Comparison of ENCODE assay signal across 9 mouse cellular contexts in the genomic region with DNA sequence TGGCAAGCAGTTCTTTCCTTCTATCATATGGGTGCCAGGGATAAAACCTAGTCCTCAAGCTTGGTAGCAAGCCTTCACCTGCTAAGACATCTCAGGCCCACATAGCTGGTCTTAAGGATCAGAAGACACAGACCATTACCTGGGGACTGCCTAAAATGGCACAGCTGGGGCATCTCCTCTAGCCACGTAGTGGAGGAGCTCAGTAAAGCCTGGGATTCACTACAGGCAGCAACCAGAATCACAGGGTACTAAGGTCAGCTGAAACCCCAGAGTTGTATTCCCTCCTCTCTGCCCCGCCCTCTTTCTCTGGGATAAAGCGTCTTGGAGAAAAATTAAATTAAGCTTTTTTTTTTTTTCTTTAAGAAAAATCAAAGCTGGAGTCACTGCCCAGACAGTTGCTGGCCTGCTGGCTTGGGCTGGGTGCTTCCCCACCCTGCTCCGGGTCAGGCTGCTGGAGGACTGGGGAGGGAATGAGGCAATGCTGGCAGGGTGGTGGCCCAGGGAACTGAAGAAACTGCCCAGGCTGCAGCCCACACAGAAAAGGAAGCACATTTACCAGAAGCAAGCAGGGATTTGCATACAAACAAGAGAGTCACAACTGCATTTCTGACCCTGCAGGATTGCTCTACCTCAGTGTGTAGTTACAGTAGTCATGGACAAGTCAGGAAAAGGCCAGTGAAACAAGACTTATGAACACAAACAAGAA. TPM values are rescaled to one million over a fixed set of nuclear protein-coding genes. Genes with fewer than 3 reads are reported as not detected.
DNase-seq lines count a peak whose midpoint lies in the region; ATAC-seq and TF ChIP-seq lines count a peak whose summit lies in the region.
"Had no signal": no experiment of that assay in that cellular context is flagged by ENCODE, and none has a peak within 500 bp of the region (broad histone marks: within the 10 kb centered on the region; RNA-seq: fewer than 3 reads in every experiment).

No protein-coding gene starts in this region.

- DNase-seq in midbrain, embryonic 11.5 days (ENCODE audit: low spot score, missing footprints): peak; percentile 53
- DNase-seq in gastrocnemius, adult 2 months: peak; percentile 80
- DNase-seq in natural killer cell, adult 2 months (ENCODE audit: low spot score in 2 of 2): no peak
- no peak for DNase-seq in T-cell, adult 2 months (ENCODE audit: low spot score)
- no peak for DNase-seq in forebrain, postnatal 0 days
- DNase-seq: kidney, adult 18-20 months had no signal

- no peak overlapping the region for H3K4me3 ChIP-seq in midbrain, embryonic 11.5 days (ENCODE audit: low read depth, low read length)
- H3K4me3 ChIP-seq in midbrain, embryonic 16.5 days (ENCODE audit: low read depth, low read length): no peak overlapping the region
- H3K4me3 ChIP-seq in gastrocnemius, adult 2 months: no peak overlapping the region
- H3K4me3 ChIP-seq in intestine, embryonic 16.5 days (ENCODE audit: low read length): no peak overlapping the region
- no peak overlapping the region for H3K4me3 ChIP-seq in forebrain, postnatal 0 days (ENCODE audit: low read depth, low read length)

- no peaks in the 10 kb centered on the region for H3K36me3 ChIP-seq in midbrain, embryonic 11.5 days (ENCODE audit: control insufficient read depth, insufficient read depth, low read length)
- no peaks in the 10 kb centered on the region for H3K36me3 ChIP-seq in midbrain, embryonic 16.5 days (ENCODE audit: control insufficient read depth, insufficient read depth, low read length)
- no peaks in the 10 kb centered on the region for H3K36me3 ChIP-seq in intestine, embryonic 16.5 days (ENCODE audit: control insufficient read depth, insufficient read depth, low read length)
- H3K36me3 ChIP-seq in forebrain, postnatal 0 days (ENCODE audit: insufficient read depth): no peaks in the 10 kb centered on the region

- H3K4me2 ChIP-seq in midbrain, embryonic 11.5 days: no peak overlapping the region
- no peak overlapping the region for H3K4me2 ChIP-seq in midbrain, embryonic 16.5 days (ENCODE audit: low read length)
- H3K4me2 ChIP-seq in intestine, embryonic 16.5 days (ENCODE audit: low read depth, low read length): no peak overlapping the region
- no peak overlapping the region for H3K4me2 ChIP-seq in forebrain, postnatal 0 days (ENCODE audit: low read depth)

- ATAC-seq in midbrain, embryonic 11.5 days (ENCODE audit: low FRiP score): no peak
- ATAC-seq in midbrain, embryonic 16.5 days: no peak
- ATAC-seq in intestine, embryonic 16.5 days: peak; percentile 76
- ATAC-seq in monocyte, adult 5-6 weeks (replicated peaks; ENCODE audit: insufficient number of reproducible peaks, low FRiP score, low TSS enrichment, poor library complexity, severe bottlenecking): peak; percentile 94
- ATAC-seq in forebrain, postnatal 0 days: no peak

- 65% methylated on average over 4 of the region's 4 CpGs for WGBS in midbrain, embryonic 11.5 days
- WGBS in midbrain, embryonic 16.5 days: 65% methylated on average over 4 of the region's 4 CpGs
- 37% methylated on average over 4 of the region's 4 CpGs for WGBS in intestine, embryonic 16.5 days
- 56% methylated on average over 4 of the region's 4 CpGs for WGBS in forebrain, postnatal 0 days

- H3K27ac ChIP-seq in midbrain, embryonic 11.5 days (ENCODE audit: low read depth, low read length): no peak overlapping the region
- H3K27ac ChIP-seq in midbrain, embryonic 16.5 days (ENCODE audit: low read length): no peak overlapping the region
- peak overlapping the region; percentile 61 for H3K27ac ChIP-seq in gastrocnemius, adult 2 months
- H3K27ac ChIP-seq in intestine, embryonic 16.5 days (ENCODE audit: low read length): 0 out of 2 replicates have a peak overlapping the region, but pooled peaks have one; percentile 42
- no peak overlapping the region for H3K27ac ChIP-seq in forebrain, postnatal 0 days (ENCODE audit: low read depth, low read length)

- no peaks in the 10 kb centered on the region for H3K4me1 ChIP-seq in midbrain, embryonic 11.5 days (ENCODE audit: control insufficient read depth, insufficient read depth, low read length)
- H3K4me1 ChIP-seq in midbrain, embryonic 16.5 days (ENCODE audit: control insufficient read depth, insufficient read depth, low read length): no peaks in the 10 kb centered on the region
- peaks cover 12% of the 10 kb centered on the region; the same call in 1 of the 2 replicates for H3K4me1 ChIP-seq in intestine, embryonic 16.5 days (ENCODE audit: control insufficient read depth, insufficient read depth, low read length)
- H3K4me1 ChIP-seq in forebrain, postnatal 0 days (ENCODE audit: insufficient read depth): no peaks in the 10 kb centered on the region

- intact Hi-C loops in gastrocnemius, adult 2 months (cut with DNase I): no loop called here

- TF ChIP-seq CTCF in gastrocnemius, adult 2 months (IDR thresholded peaks at IDR 0.05): no peak
- TF ChIP-seq CTCF in forebrain, postnatal 0 days (IDR thresholded peaks at IDR 0.05; ENCODE audit: low read depth): no peak

- no peak overlapping the region for H3K9ac ChIP-seq in midbrain, embryonic 11.5 days (ENCODE audit: low read length)
- H3K9ac ChIP-seq in midbrain, embryonic 16.5 days (ENCODE audit: low read depth, low read length): no peak overlapping the region
- no peak overlapping the region for H3K9ac ChIP-seq in intestine, embryonic 16.5 days (ENCODE audit: low read depth, low read length)
- no peak overlapping the region for H3K9ac ChIP-seq in forebrain, postnatal 0 days

- H3K9me3 ChIP-seq in midbrain, embryonic 11.5 days (ENCODE audit: control insufficient read depth, low read length): no peaks in the 10 kb centered on the region
- no peaks in the 10 kb centered on the region for H3K9me3 ChIP-seq in midbrain, embryonic 16.5 days (replicated peaks; ENCODE audit: control insufficient read depth, low read length, poor library complexity, severe bottlenecking)
- no peaks in the 10 kb centered on the region for H3K9me3 ChIP-seq in intestine, embryonic 16.5 days (ENCODE audit: control insufficient read depth, low read length)
- H3K9me3 ChIP-seq in forebrain, postnatal 0 days (ENCODE audit: low read length): no peaks in the 10 kb centered on the region

- no peaks in the 10 kb centered on the region for H3K27me3 ChIP-seq in midbrain, embryonic 11.5 days (ENCODE audit: control insufficient read depth, insufficient read depth, low read length)
- H3K27me3 ChIP-seq in midbrain, embryonic 16.5 days (ENCODE audit: control insufficient read depth, insufficient read depth, low read depth, low read length): no peaks in the 10 kb centered on the region
- no peaks in the 10 kb centered on the region for H3K27me3 ChIP-seq in intestine, embryonic 16.5 days (replicated peaks; ENCODE audit: control insufficient read depth, insufficient read depth, low read length)
- no peaks in the 10 kb centered on the region for H3K27me3 ChIP-seq in forebrain, postnatal 0 days (ENCODE audit: insufficient read depth, low read length)

RNA-seq across cellular contexts. Expression of gene Tlnrd1, which starts 24.6 kb away (rescaled TPM):
- 13.1 and 16.8 TPM in 2 replicates for polyA plus RNA-seq in midbrain, embryonic 11.5 days (2014; fragmentation: Nextera tagmentation; extraction: Ambion mirVana)
- 7.1 and 7.6 TPM in 2 replicates for polyA plus RNA-seq in midbrain, embryonic 16.5 days (2015; fragmentation: Nextera tagmentation; extraction: Ambion mirVana)
- total RNA-seq in gastrocnemius, adult 2 months (2021): 1 to 10 TPM; 1.2 to 3.2 TPM
- polyA plus RNA-seq in intestine, embryonic 16.5 days (2015; fragmentation: Nextera tagmentation; extraction: Ambion mirVana): 5.8 and 7.0 TPM in 2 replicates
- 10.3 to 11.2 TPM (median 10.5 TPM) in 3 replicates for total RNA-seq in monocyte, adult 5-6 weeks (2017)
- 35.3 and 38.0 TPM in 2 replicates for total RNA-seq in forebrain, postnatal 0 days (2014; rRNA removed)
- polyA plus RNA-seq in forebrain, postnatal 0 days (2015; fragmentation: Nextera tagmentation; extraction: Ambion mirVana): 9.8 and 10.8 TPM in 2 replicates

RNA-seq across cellular contexts. Expression of gene Mesd, which starts 24.7 kb away (rescaled TPM):
- polyA plus RNA-seq in midbrain, embryonic 11.5 days (2014; fragmentation: Nextera tagmentation; extraction: Ambion mirVana): 80.3 and 84.4 TPM in 2 replicates
- 61.7 and 65.9 TPM in 2 replicates for polyA plus RNA-seq in midbrain, embryonic 16.5 days (2015; fragmentation: Nextera tagmentation; extraction: Ambion mirVana)
- 10 to 100 TPM; 22.2 to 33.3 TPM for total RNA-seq in gastrocnemius, adult 2 months (2021)
- 73.1 and 83.0 TPM in 2 replicates for polyA plus RNA-seq in intestine, embryonic 16.5 days (2015; fragmentation: Nextera tagmentation; extraction: Ambion mirVana)
- total RNA-seq in monocyte, adult 5-6 weeks (2017): 14.4 to 59.0 TPM (median 46.0 TPM) in 3 replicates
- total RNA-seq in forebrain, postnatal 0 days (2014; rRNA removed): 30.1 and 32.1 TPM in 2 replicates
- polyA plus RNA-seq in forebrain, postnatal 0 days (2015; fragmentation: Nextera tagmentation; extraction: Ambion mirVana): 63.9 and 76.9 TPM in 2 replicates

Comparison
In these comparisons a context has a peak if more than half of its experiments do, and no peak if none do; other contexts are left out.
1. ATAC-seq: peak in intestine, embryonic 16.5 days (single experiment) and monocyte, adult 5-6 weeks (single experiment); none in midbrain, embryonic 11.5 days (single experiment), midbrain, embryonic 16.5 days (single experiment) and forebrain, postnatal 0 days (single experiment).
2. DNase-seq: peak in midbrain, embryonic 11.5 days (single experiment) and gastrocnemius, adult 2 months (single experiment); none in natural killer cell, adult 2 months (0 of 2), T-cell, adult 2 months (single experiment) and forebrain, postnatal 0 days (single experiment).
3. H3K27ac ChIP-seq: peak in gastrocnemius, adult 2 months (single experiment) and intestine, embryonic 16.5 days (single experiment); none in midbrain, embryonic 11.5 days (single experiment), midbrain, embryonic 16.5 days (single experiment) and forebrain, postnatal 0 days (single experiment).